Mouse (Mus musculus) liver, adult 2 months (tissue): ENCODE data around the gene Gtf3c4. TPM values are rescaled to one million over a fixed set of nuclear protein-coding genes. Genes with fewer than 3 reads are reported as not detected.

ENCODE experiments used
- DNase-seq: peaks from one replicate; pipeline ENCODE4 v3.0.0-alpha.2; 2011; ENCODE audit warnings: low read depth, low spot score; ENCODE audit errors: extremely low read depth
- H3K27ac ChIP-seq: fragments of 200-500 bp; replicated peaks from 2 replicates; pipeline ENCODE4 v1.5.1; 2012; ENCODE audit warnings: low read depth, mild to moderate bottlenecking, control low read depth, inconsistent platforms, low read length; ENCODE audit not compliant: insufficient read depth
- H3K27me3 ChIP-seq: fragments of 200-500 bp; 2 replicates; pipeline ENCODE4 v1.6.1; 2012; ENCODE audit warnings: mild to moderate bottlenecking, moderate library complexity, low read length, inconsistent platforms; ENCODE audit not compliant: control insufficient read depth, insufficient read depth
- H3K36me3 ChIP-seq: fragments of 200-500 bp; 2 replicates; pipeline ENCODE4 v1.6.1; 2012; ENCODE audit warnings: low read length, inconsistent platforms; ENCODE audit not compliant: control insufficient read depth, insufficient read depth
- H3K4me1 ChIP-seq: fragments of 200-500 bp; 2 replicates; pipeline ENCODE4 v1.6.1; 2011; ENCODE audit warnings: low read length; ENCODE audit not compliant: control insufficient read depth, insufficient read depth
- H3K4me3 ChIP-seq: fragments of 200-500 bp; 2 replicates; pipeline ENCODE4 v1.5.1; 2011; ENCODE audit warnings: low read depth, mild to moderate bottlenecking, control low read depth, low read length, moderate library complexity; ENCODE audit not compliant: insufficient read depth
- H3K79me2 ChIP-seq: fragments of 200-500 bp; 2 replicates; pipeline ENCODE4 v1.6.1; 2012; ENCODE audit warnings: inconsistent platforms, mild to moderate bottlenecking, low read length, moderate library complexity; ENCODE audit not compliant: control insufficient read depth, insufficient read depth
- H3K9ac ChIP-seq: fragments of 200-500 bp; 2 replicates; pipeline ENCODE4 v1.6.1; 2012; ENCODE audit warnings: low read depth, mild to moderate bottlenecking, control low read depth, inconsistent platforms, low read length
- CTCF ChIP-seq: fragments of 200-500 bp; IDR thresholded peaks from 2 replicates; pipeline ENCODE4 v1.5.1; 2011; ENCODE audit warnings: low read depth, low read length, control low read depth
- POLR2A ChIP-seq: fragments of 200-500 bp; IDR thresholded peaks from 2 replicates; pipeline ENCODE4 v1.6.1; 2011; ENCODE audit warnings: low read length, control low read depth; ENCODE audit not compliant: insufficient read depth; ENCODE audit errors: extremely low read depth
- WGBS: fragments of 180-500 bp; shearing (Covaris S2); methylation state at CpG from one replicate; pipeline ENCODE4 v1.1.7; 2018; 5-methylcytosine and 5-hydroxymethylcytosine counted together
- polyA plus RNA-seq: library from polyadenylated mRNA; depleted of rRNA; stranded (reverse); fragments of >200 nt; gene quantifications from 2 replicates; pipeline ENCODE4 v1.2.3, GENCODE M21; 2012; rRNA removed
- total RNA-seq: library from RNA; depleted of rRNA; stranded (reverse); fragments of >200 nt; gene quantifications from 2 replicates; pipeline ENCODE4 v1.2.3, GENCODE M21; 2014; rRNA removed

Gene Gtf3c4
- total and polyA plus RNA-seq, 2 experiments: 5.0 to 11.4 TPM

DNA sequence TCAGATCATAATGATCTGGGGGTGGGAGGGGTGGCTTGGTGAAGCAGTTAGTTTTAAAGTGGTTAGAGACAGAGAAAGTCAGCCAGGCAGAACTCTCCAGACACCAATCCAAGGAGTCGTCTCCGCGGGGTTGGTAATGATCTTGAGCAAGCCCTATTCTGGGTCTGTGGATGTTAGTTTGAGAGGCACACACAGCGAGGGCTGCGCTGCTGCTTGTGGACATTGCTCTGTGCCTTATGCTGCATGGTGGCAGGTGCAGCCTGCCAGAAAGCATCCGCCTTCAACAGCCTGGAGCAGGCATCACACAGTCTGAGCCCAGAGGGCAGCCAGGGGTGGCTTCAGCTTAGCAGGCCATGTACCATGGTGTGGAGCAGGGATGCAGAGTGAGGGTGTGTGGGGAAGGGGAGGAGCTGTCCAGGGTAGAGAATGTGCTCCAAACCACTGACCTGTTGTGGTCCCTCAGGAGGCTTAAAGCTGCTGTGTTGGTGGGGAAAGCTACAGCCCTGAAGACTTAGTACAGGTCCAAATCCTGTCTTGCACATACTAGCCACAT, 53.0 kb downstream of the Gtf3c4 start:
- Histone ChIP-seq H3K4me1 (no peaks in the 10 kb centered on the region), H3K36me3 (no peaks in the 10 kb centered on the region), H3K27ac (no peak overlapping the region), H3K27me3 (no peaks in the 10 kb centered on the region), H3K4me3 (no peak overlapping the region), H3K9ac (no peak overlapping the region), H3K79me2 (no peaks in the 10 kb centered on the region)
- 82% methylated on average over 6 of the region's 6 CpGs for WGBS
- DNase-seq: no peak
- TF ChIP-seq CTCF: no peak

DNA sequence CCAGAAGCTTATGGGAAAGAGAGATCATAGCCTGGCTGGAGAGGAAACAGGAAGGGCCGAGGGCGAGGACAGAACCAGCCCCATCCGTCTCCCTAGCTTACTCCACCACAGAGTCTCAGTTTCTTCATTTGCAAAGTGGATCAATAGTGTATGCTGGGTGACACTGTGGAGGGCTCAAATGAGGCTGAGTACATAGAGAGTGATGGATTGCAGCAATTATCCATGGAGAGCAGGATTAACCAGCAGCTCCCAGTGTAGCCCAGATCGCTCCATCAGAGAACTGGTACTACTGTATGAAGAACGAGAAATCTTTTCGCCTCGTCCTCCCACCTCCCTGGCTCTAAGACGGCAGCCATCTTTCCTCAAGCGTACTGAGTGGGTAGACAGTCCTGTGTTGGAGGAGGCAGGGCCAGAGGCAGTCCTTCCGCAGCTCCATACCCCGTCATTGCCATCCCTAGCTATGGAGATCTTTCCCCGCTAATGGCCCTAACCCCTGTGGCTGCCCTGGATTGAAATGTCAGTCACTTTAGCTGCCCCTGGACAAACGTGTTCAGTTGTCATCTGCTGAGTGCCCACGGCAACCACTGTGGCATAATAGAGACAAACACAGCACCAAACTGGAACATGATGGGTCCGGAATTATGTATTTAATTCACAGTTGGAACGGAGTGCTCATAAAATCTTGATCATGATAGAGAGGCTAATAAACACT, 53.6 kb downstream of the Gtf3c4 start:
- H3K27ac ChIP-seq: no peak overlapping the region
- H3K36me3 ChIP-seq: no peaks in the 10 kb centered on the region
- H3K9ac ChIP-seq: no peak overlapping the region
- DNase-seq: no peak
- H3K79me2 ChIP-seq: no peaks in the 10 kb centered on the region
- TF ChIP-seq POLR2A (no peak), CTCF (no peak)
- H3K27me3 ChIP-seq: no peaks in the 10 kb centered on the region
- H3K4me3 ChIP-seq: no peak overlapping the region
- no peaks in the 10 kb centered on the region for H3K4me1 ChIP-seq
- 82% methylated on average over 16 of the region's 16 CpGs for WGBS

DNA sequence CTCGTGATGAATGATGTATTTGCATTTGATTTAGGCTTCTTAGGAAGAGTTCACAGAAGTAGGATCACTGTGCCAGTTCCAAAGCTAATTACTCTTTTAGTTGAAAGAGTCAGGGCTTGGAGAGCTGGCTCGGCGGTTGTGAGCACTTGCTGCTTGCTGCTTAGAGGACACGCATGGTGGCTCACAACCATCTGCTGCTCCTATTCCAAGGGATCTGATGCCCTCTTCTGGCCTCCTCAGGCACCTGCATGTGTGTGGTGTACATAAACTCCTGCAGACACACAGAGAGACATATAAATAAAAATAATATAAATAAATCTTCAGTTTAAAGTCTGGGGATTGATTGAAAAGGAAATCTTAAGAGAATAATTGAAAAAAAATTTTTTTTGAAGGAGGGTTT, 58.9 kb downstream of the Gtf3c4 start:
- 90% methylated on average over 4 of the region's 4 CpGs for WGBS
- Histone ChIP-seq H3K36me3 (no peaks in the 10 kb centered on the region), H3K27me3 (no peaks in the 10 kb centered on the region), H3K4me3 (no peak overlapping the region), H3K27ac (no peak overlapping the region), H3K79me2 (no peaks in the 10 kb centered on the region), H3K4me1 (no peaks in the 10 kb centered on the region), H3K9ac (no peak overlapping the region)
- DNase-seq: no peak
- TF ChIP-seq CTCF (no peak), POLR2A (no peak)

DNA sequence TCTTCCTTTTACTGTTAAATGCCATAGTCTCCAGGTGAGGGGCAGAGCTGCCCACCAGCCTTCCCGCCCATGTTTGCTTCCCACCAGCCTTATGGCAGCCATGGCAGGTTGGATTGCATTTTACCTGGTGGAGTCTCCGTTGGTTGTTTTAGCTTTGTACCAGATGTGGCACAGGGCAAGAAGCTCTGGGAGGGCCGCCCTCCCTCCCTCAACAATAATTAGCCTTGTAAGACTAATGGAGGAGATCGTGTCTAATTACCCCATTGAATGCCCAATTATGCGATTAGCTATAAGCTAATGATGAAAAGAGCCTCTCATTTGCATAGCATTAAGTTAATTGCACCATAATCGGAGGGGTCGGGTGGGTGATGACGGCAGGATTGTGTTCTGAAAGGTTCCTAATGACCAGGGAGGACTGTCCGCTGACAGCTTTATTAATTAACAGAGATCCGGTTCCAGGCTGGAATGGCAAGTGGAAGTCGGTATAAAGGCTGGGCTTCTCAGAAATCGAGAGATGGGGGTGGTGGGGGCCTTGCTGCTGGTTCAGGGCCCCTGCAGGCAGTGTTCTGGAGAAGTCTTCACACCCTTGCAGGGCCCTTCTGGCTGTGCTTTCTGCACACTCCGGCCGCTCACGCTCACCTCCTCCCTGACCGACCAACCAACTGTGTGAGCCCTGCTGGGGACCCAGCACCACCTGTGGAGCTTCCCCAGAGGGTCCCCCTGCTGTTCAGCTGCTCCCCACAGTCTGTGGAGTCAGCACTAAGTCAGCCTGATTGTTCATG, 60.0 kb downstream of the Gtf3c4 start:
- Histone ChIP-seq H3K36me3 (no peaks in the 10 kb centered on the region), H3K4me1 (no peaks in the 10 kb centered on the region), H3K79me2 (no peaks in the 10 kb centered on the region), H3K27ac (no peak overlapping the region), H3K9ac (no peak overlapping the region), H3K4me3 (no peak overlapping the region), H3K27me3 (no peaks in the 10 kb centered on the region)
- TF ChIP-seq CTCF (no peak), POLR2A (no peak)
- DNase-seq: no peak
- WGBS: 80% methylated on average over 16 of the region's 16 CpGs

DNA sequence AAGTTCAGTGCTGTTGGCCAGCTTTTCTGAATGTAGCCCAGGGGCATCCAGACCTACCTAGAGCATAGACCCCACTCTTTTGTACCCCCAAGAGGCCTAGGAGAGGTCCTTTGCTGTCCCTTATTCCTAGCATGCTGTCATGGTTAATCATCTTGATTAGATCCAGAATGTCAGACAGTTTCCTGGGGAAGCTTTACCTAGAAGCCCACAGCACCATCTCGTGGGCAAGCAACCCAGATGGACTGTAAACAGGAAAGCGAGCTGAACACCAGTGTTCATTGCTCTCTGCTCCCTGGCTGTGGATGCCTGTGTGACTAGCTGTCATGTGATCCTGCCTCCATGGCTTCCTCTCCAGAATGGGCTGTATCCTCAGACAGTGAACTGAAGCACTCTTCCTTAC, 63.4 kb downstream of the Gtf3c4 start:
- Histone ChIP-seq H3K4me3 (no peak overlapping the region), H3K9ac (no peak overlapping the region), H3K79me2 (no peaks in the 10 kb centered on the region), H3K4me1 (no peaks in the 10 kb centered on the region), H3K27me3 (no peaks in the 10 kb centered on the region), H3K27ac (no peak overlapping the region), H3K36me3 (no peaks in the 10 kb centered on the region)
- 65% methylated on average over 2 of the region's 2 CpGs for WGBS
- no peak for DNase-seq
- TF ChIP-seq CTCF (no peak), POLR2A (no peak)

DNA sequence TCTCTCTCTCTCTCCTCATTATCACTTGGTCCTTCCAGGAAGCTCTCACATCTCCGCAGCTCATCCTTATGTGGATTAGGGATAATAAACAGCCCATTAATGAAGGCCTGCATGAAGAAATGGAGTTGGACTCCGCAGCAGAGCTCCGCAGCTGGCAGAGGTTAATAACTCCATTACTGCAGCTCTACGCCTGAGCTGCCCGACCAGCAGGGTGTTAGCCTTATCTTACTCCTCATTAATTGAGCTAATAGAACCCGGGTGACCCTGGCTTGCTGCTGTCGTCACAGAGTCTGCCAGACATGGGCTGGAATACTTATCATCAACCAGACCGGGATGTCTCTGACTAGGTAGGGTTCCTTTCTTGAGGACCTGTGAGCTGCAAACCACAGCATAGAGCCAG, 66.1 kb downstream of the Gtf3c4 start:
- H3K4me1 ChIP-seq: no peaks in the 10 kb centered on the region

More for the DNA sequence above, 66.1 kb downstream of the Gtf3c4 start:
- H3K27ac ChIP-seq: no peak overlapping the region
- no peak overlapping the region for H3K4me3 ChIP-seq
- no peak overlapping the region for H3K9ac ChIP-seq
- no peak for TF ChIP-seq CTCF
- no peak for TF ChIP-seq POLR2A
- H3K27me3 ChIP-seq: no peaks in the 10 kb centered on the region
- no peak for DNase-seq
- no peaks in the 10 kb centered on the region for H3K36me3 ChIP-seq
- no peaks in the 10 kb centered on the region for H3K79me2 ChIP-seq
- 59% methylated on average over 8 of the region's 8 CpGs for WGBS

Other genes starting within 250 kb of the Gtf3c4 start
- gene Gfi1b, start 218.4 kb downstream of the Gtf3c4 start, total RNA-seq: not detected in 2 replicates
- not detected in 2 replicates for gene Gfi1b, start 218.4 kb downstream of the Gtf3c4 start, polyA plus RNA-seq
- gene Tsc1, start 199.1 kb downstream of the Gtf3c4 start, total RNA-seq: 14.4 and 19.8 TPM in 2 replicates
- 8.6 and 10.0 TPM in 2 replicates for gene Tsc1, start 199.1 kb downstream of the Gtf3c4 start, polyA plus RNA-seq
- 0.60 TPM in 1 of 2 replicates, not detected in the other for gene Spaca9, start 140.6 kb downstream of the Gtf3c4 start, total RNA-seq
- 0.16 and 0.26 TPM in 2 replicates for gene Spaca9, start 140.6 kb downstream of the Gtf3c4 start, polyA plus RNA-seq
- not detected in 2 replicates for gene Ak8, start 140.2 kb downstream of the Gtf3c4 start, total RNA-seq
- 0.09 TPM in 1 of 2 replicates, not detected in the other for gene Ak8, start 140.2 kb downstream of the Gtf3c4 start, polyA plus RNA-seq
- 3.9 and 4.2 TPM in 2 replicates for gene Ddx31, start within 50 bp of the Gtf3c4 start, total RNA-seq
- gene Ddx31, start within 50 bp of the Gtf3c4 start, polyA plus RNA-seq: 1.9 and 2.5 TPM in 2 replicates
- gene Barhl1, start 76.3 kb upstream of the Gtf3c4 start, total RNA-seq: not detected in 2 replicates
- gene Barhl1, start 76.3 kb upstream of the Gtf3c4 start, polyA plus RNA-seq: 0.32 and 0.37 TPM in 2 replicates
- 0.13 TPM in 1 of 2 replicates, not detected in the other for gene Cfap77, start 214.7 kb upstream of the Gtf3c4 start, total RNA-seq
- gene Cfap77, start 214.7 kb upstream of the Gtf3c4 start, polyA plus RNA-seq: 0.06 and 0.11 TPM in 2 replicates
- gene Ttf1, start 219.9 kb upstream of the Gtf3c4 start, total RNA-seq: 5.7 and 6.8 TPM in 2 replicates
- gene Ttf1, start 219.9 kb upstream of the Gtf3c4 start, polyA plus RNA-seq: 2.2 and 3.4 TPM in 2 replicates